Mouse (Mus musculus) lung, postnatal 0 days (tissue): ENCODE measurements around the gene Rbms2.

Experiments used
- CTCF ChIP-seq: IDR thresholded peaks from 2 replicates; pipeline ENCODE4 v1.5.1; 2016; ENCODE audit warnings: antibody characterized with exemption, mild to moderate bottlenecking
- EP300 ChIP-seq: IDR thresholded peaks from 2 replicates; pipeline ENCODE4 v1.6.1; 2016; ENCODE audit warnings: antibody characterized with exemption, mild to moderate bottlenecking, control low read depth

DNA sequence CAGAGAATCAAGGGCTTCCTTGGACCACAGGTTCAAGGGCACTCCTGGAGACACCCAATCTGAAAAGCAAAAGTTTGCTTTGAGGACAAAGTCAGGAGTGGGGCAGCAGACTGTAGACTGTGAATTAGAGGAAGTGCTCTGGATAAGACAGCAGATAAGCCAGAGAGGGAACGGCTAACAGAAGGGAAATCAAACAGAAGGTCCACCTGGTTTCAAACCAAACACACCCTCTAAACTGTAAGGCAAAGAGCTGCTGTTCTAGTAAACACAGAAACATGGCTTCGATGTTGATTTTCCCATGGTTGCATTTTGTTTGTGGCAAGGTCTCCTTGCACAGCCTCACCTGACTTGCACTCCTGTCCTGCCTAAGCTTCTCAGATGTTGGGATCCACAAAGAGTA is 11.4 kb upstream of the Rbms2 start:
- TF ChIP-seq CTCF (no peak), EP300 (no peak)
